Mouse (Mus musculus): Measurements from ENCODE around the gene Pik3r5.

GRCm38 (mm10) chr11:68493760-68494159, 61.8 kb downstream of the Pik3r5 start:
- TF ChIP-seq EP300 (IDR thresholded peaks at IDR 0.05; ENCODE audit: low read depth) (no peak), CTCF (IDR thresholded peaks at IDR 0.05; ENCODE audit: low read depth) (no peak)

All from liver, postnatal 0 days (tissue).